Mouse (Mus musculus): ENCODE measurements at regions not wholly inside any gene's neighbourhood (a gene's known extent, or its start where the extent isn't known, plus 50 kb on each side); places are given as distances from the start of the nearest gene placed in this dataset.
A peak's percentile ranks its signal among the peaks of the same experiment; 100 is the strongest.

DNA sequence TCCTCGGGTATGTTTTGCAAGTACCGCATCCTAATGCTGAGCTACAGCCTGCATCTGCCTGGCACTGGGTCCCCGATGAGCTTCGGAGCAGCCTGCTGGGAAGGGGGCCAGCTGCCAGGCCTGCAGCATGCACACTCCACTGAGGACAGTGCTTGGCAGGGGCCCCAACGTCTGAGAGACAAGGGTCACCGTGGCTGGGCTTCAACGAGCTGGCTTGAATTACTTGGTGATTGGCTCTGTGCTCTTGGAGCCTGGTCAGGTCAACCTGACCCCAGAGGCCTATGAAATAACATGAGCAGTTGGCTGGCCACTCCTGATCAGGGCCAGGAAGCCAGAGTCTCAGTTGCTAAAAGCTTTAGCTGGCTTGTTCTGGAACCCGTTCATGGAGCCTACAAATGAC, 227.5 kb downstream of the Rybp start:
- ATAC-seq (replicated peaks; ENCODE audit: low FRiP score, low TSS enrichment, poor library complexity, severe bottlenecking), result no peak

DNA sequence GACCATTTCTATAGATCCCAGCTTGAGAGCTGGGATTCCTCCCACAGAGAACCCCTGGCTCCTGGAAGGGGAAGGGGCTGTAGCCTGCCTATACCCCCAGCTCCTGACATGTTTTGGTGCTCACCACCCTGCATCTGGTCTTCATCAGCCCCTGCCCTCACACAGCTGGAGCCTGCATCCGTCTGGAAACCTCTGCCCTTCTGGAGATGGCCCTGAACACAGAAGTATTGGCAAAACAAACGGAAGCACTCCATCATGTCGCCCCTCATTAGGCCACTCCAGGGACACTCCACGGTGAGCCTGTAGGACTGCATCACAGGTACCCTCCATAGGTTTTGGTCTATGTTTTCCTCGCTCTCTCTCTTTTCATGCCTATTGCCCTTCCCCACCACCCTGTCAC, 231.3 kb downstream of the Rybp start:
- ATAC-seq (replicated peaks; ENCODE audit: low FRiP score, low TSS enrichment, poor library complexity, severe bottlenecking), result no peak

DNA sequence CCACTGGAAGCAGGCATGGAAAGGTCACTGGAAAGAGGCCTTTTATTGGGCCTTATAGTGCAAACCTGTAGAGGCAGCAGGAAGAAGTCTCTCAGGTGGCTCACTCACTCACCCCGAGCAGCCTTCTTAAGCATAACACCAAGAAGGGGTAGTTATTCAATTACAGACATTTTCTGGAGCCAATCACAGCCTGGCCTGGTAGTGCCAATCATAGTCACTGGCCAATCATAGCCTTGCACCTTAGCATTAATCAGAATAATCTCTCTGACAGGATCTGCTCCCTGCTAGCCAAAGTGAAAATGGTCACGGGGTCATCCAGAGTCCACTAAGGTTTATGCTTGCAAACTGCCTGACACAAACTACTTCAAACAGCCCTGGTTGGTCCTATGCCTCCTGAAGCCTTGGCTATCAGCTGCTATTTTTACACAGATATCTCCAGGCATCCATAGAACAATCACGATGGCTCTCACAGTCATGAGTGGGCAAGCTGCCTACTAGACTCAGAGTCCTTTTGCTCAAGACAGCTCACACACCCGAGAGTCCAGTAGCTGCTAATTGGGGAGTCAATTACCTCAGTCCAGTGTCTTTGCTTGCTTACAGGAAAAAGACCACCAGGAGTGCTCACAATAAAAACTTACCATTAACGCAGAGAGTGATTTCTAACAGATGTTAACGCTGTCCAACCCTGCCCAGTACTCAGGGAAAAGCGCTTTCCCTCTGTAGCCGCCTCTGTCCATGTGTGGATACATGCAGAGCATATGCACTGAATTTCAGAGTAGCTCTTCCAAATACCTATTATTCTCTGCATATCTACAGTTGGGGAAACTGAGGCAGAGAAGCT, 234.1 kb downstream of the Rybp start:
- no peak for ATAC-seq (replicated peaks; ENCODE audit: low FRiP score, low TSS enrichment, poor library complexity, severe bottlenecking)

DNA sequence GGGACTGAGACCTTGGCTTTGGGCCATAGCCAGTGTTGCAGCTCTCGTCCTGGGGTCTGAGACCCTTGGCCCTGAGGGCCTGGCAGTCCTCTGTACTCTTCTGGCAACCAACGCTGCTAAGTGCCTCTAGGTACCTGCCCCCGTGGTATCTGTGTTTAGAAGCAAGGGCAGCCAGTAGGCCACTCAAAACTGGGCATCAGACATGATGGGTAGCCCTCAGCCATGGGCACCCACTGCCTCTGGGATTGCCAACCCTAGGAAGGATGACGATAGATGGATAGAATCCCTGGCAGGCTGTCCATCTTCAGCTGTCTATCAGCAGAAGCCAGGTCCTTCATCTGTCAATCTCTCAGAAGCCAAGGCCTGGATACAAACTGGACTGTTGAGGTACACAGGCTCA, 234.9 kb downstream of the Rybp start:
- no peak for ATAC-seq (replicated peaks; ENCODE audit: low FRiP score, low TSS enrichment, poor library complexity, severe bottlenecking)

DNA sequence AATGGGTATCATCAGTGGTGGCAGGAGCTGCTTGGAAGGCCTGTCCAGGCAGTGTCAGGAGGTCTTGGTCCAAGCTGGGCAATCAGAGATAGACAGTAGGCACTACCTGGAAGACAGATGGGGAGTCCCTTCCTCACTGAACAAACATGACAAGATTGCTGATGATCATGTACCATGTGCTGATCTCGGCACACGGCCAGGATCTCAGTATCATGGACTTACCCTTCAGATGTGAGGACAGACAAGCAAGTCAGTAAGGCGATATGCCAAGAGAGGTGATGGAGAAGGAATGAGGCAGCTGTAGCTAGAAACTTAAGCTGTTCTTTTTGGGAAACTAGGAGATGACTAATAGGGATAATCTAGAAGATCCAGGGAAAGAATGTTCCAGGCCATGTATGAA, 238.2 kb downstream of the Rybp start:
- no peak for ATAC-seq (replicated peaks; ENCODE audit: low FRiP score, low TSS enrichment, poor library complexity, severe bottlenecking)

DNA sequence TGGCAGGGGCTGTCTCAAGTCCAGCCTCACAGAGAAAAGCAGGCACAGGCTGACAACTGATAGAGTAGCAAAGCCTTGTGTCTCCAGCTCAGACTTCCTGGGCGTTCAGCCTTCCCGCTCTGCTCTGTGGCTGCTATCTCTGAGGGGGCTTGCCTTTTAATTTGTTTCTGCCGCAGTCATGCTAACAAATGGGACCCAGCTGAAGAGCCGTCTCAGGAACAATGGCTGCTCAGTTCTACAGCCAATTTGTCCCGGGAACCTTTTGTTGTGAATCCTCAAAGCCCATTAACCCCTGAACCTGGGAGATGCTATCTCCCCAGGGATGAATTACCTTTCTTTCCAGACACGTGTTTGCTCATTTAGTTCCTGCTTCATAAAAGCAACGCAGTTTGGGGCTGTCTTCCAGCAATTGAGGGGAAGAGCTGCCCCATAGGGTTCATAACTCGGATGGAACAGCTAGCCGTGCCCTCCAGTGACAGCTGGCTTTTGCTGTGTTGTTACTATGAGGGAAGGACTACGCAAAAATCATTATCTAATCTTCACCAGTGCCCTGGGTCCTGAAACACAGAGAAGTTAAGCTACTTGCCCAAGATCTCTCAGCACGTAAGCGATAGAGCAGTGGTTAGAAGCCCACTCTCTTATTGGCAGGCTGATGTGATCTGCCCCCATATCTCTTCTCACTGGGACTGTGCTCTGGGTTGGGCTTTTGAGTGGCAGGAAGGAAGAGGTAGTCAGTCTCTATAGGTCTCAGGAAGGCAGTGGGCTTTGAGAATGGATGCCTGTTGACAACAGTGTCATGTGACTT, 240.9 kb downstream of the Rybp start:
- ATAC-seq (replicated peaks; ENCODE audit: low FRiP score, low TSS enrichment, poor library complexity, severe bottlenecking), result peak; percentile 27; the same call in 1 of the 2 replicates

DNA sequence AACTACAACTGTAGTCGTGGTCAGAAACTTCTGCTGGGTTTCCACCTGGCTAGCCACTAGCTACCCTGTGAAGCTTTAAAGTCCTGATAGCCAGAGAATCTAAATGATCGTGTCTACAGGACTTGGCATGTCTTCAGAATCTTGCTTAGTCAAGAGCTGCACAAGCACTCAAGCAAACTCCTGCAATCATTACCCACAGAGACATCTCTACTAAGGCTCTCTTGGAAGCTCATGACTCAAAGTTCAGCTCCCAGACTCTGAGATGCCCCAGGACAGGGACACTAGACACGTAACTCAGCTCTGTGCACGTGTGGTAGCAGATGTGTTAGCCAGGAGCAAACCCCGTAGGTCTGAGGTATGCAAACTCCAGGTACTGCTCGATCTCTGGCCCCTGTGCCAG, 242.2 kb downstream of the Rybp start:
- no peak for ATAC-seq (replicated peaks; ENCODE audit: low FRiP score, low TSS enrichment, poor library complexity, severe bottlenecking)

DNA sequence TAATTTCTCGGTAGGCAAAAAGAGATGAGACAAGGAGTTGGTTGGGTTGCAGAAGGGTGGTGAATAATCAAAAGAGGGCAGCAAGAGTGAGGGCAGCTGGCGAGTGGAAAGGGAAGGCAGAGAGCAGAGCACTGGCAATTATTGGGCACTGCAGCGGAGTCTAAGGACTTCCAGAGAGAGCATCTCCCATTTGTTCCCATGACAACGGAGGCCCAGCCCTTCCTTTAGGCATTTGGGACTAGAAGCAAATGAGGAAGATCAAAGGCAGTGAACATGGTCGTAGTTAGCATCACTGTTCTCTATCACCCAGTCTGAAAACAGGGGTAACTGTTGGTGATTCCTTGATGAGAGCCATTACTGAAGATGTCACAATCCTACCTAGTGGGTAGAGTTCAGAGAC, 246.1 kb downstream of the Rybp start:
- no peak for ATAC-seq (replicated peaks; ENCODE audit: low FRiP score, low TSS enrichment, poor library complexity, severe bottlenecking)

DNA sequence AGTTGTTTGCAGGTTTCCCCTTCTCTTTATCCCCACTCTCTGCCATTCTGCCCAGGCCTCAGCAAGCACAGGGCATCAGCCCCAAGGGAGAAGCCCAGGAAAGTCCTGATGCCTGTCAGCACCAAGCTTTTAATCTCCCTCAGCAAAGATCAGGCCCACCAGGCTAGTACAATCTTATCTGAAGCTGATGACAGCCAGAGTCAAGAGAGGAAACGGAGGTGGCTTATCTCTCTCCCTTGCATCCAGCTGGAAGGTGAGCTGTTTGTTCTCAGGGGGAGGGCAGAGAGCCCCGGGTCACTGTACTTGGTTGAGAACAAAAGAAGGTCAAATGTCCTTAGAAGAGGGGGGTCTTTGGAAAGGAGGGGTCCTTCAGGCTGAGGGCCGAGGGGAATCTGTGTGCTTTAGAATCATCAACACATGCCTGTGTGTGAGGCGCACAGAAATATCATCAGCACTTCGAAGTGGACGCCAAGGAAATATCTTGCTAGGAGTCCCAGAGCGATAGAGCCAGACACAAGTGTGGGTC, 246.8 kb downstream of the Rybp start:
- 0 out of 2 replicates have a peak, but pooled peaks have one; percentile 31 for ATAC-seq (replicated peaks; ENCODE audit: low FRiP score, low TSS enrichment, poor library complexity, severe bottlenecking)

DNA sequence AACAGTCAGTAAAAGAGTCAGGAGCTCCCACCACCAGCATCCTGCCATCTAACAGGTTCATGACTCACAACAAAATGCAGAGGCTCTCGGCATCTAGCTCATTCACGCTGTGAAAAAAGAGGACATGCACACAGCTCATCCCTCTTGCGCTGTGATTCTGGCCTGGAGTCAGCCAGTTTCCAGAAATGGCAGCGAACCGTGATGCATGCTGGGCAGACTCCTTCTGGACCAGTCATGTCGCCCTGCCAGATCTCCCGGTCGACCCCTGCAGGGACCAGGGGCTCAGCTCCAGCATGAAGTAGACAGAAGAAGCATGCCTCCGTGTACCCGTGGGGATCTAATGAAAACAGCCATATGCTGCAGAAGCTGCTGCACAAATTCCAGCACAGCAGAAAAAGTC, 254.6 kb downstream of the Rybp start:
- ATAC-seq (replicated peaks; ENCODE audit: low FRiP score, low TSS enrichment, poor library complexity, severe bottlenecking), result no peak

DNA sequence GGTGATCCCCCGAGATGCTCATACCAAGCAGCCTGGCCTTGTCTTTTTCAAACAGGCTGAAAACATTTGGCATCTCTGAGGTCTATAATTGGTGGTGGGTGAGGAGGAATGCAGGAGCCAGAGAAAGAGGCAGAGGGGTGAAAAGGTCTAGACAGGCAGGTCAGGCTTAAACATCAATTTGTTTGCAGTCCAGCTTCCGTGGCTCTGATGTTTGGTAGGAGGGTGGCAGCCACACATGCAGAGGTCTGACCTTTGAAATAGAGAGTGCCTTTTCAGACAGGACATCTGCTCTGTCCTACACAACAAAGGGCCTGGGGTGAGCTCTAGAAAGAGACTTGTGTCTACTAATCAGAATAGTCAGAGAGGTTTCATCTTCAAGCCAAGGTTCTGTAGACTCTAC, 256.8 kb downstream of the Rybp start:
- no peak for ATAC-seq (replicated peaks; ENCODE audit: low FRiP score, low TSS enrichment, poor library complexity, severe bottlenecking)

DNA sequence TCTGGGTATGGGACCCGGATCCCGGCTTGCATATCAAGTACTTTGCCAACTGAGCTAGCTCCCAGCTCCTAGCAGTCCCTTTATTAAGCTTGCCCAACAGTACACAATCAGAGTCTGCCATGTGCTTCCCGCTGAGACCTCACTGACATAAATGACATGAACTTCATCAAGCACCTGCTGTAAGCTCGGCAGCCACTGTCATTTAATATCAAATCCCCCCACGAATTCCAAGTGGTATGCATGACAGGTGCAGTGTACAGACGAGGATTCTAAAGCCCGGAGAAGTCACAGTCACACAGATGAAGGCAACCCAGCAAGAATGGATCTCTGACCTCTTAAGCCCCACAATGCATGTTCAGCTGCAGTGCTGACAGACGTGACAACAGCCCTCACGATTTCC, 257.3 kb downstream of the Rybp start:
- ATAC-seq (replicated peaks; ENCODE audit: low FRiP score, low TSS enrichment, poor library complexity, severe bottlenecking), result no peak

DNA sequence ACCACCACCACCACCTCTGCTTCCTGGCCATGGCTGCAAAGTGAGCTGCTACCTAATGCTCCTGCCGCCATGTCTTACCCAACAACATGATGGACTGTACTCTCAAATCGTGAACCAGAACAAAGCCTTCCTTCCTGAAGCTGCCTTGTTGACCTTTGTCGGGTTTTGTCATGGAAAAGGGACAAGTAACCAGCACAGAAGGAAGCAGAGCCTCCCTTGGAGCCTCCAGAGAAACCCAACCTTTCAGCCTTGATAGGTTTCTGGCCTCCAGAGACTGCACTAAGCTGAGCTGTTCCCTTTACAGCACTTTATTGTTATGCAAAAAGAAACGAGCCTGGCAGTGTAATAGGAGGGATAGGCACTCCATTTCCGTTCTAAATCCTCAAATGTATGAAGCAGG, 259.8 kb downstream of the Rybp start:
- ATAC-seq (replicated peaks; ENCODE audit: low FRiP score, low TSS enrichment, poor library complexity, severe bottlenecking), result no peak

DNA sequence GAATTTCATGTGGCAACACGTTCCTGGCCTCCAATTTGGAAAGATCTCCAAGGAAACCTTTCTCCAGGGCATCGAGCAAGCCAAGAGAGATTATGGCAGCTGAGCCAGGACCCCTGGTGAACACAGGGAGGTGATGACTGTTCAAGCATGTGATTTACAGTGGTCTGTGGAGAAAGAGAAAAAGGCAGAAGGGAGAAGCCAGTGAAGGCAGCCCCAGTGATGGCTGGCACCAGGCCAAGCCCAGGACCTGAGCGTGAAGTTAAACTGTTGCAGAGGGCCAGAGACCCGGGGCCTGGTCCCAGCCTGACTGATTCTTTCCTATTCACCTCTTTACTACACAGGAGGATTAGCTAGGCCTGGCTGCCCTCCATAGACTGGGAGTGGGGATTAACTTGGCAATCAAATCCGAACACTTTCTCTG, 261.7 kb downstream of the Rybp start:
- no peak for ATAC-seq (replicated peaks; ENCODE audit: low FRiP score, low TSS enrichment, poor library complexity, severe bottlenecking)

DNA sequence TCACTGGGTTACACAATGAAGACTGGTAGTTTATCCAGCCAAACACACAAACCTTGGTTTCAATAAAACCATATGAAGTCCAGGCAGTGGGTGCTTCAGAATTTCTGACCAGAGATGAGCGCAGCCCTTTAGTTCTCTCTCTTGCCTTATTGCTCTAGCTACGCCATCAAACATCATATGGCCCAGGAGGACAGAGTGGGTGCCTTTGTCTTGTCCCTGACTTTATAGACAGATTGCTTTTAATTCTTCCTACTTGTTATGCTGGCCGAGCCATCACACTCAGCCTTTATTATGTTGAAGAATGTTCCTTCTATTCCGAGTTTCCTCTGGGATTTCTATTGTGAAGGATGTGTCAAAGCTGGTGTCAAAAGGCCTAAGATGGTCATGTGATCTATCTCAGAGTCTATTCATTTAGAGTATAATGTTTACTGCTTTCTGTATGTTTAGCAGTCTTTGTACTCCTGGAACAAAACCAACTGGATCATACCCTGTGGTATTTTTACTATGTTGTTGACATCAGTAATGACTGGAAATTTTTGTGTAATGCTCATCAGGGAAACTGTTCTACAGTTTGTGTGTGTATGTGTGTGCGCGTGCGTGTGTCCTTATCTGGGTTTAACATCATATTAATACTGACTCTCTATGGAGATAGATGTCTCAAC, 263.7 kb downstream of the Rybp start:
- no peak for ATAC-seq (replicated peaks; ENCODE audit: low FRiP score, low TSS enrichment, poor library complexity, severe bottlenecking)

DNA sequence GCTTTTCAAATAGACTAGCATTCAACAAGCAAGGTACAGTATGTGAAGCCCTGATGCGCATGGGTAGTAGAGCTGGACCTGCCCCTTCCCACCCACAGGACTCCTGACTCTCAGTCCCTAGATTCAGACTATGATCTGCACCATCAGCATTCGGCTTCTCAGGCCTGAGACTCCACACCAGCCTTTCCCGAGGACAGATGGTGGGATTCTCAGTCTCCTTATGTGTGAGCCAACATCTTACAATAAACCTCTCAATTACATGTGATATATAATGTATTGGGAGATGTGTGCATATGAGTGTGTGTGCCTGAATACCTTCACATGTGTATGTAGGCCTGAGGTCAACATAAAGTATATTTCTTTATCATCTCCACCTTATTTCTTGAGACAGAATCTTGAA, 268.3 kb downstream of the Rybp start:
- no peak for ATAC-seq (replicated peaks; ENCODE audit: low FRiP score, low TSS enrichment, poor library complexity, severe bottlenecking)

DNA sequence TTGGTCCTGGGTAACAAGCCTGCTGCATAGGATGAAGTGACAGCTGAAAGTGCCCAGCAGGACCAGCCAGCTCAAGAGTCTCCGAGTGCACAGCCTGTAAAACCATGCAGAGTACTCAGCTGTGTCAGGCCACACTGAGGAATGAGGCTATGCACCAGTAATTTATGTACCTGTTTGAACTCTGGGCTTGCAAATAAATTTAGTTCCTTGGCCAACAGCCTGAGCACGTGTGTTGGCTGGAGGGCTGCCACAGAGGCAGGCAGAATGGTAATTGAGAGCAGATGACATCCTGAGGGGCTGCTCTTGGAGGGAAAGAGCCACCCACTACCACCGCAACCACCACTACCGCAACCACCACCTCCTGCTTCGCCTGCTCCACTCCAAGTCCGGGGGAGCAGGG, 273.3 kb downstream of the Rybp start:
- ATAC-seq (replicated peaks; ENCODE audit: low FRiP score, low TSS enrichment, poor library complexity, severe bottlenecking), result no peak

DNA sequence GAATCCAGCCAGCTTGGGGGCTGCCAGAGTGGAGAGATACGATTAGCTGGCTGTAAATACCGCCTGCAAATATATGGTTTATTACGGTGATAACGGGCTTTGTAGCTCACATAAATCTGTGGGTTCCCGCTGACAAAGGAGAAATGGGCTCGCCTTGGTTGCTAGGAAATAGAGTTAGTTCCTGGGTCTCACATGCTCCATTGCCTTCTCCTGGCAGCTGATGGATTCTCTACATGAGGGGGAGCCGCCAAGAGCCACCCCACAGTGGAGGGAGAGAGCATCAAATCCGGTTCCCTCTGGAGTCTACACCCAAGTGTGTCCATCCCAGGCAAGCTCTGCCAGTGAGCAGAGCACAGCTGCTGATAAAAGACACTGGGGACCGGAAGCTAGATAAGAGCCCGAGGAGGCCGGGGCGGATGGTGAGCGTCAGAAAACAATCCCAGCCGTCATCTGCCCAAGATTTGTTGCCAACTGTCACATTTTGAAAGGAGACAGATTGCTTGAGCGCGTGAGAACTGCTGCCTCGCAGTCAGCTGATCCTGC, 275.7 kb downstream of the Rybp start:
- ATAC-seq (replicated peaks; ENCODE audit: low FRiP score, low TSS enrichment, poor library complexity, severe bottlenecking), result peak; percentile 84

DNA sequence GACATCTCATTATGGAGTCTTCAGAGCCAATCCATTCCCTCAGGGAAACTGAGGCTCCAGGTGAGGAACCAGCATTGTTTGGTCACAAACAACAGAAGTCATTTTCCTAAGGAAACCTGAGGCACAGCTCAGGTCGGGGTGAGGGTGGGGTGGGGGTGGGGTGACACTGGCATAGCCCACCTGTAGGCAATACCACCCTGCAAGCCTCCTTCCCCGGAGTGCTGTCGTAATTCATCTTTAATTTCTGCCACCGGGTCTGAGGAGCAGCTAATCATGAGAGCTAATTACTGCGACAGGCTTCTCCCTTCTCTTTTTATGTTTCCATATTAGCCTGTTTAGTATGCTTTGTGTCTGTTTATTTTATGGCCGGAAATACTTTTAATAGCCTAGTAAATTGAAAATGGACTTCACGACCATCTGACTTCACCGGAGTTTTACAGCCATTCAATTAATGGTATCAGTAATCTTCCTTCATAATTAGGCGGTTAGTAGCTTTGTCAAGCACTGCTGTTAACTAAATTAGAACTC, 276.3 kb downstream of the Rybp start:
- ATAC-seq (replicated peaks; ENCODE audit: low FRiP score, low TSS enrichment, poor library complexity, severe bottlenecking), result no peak
